Mouse (Mus musculus): ENCODE data around the gene E2f8. TPM values are rescaled to one million over a fixed set of nuclear protein-coding genes. Genes with fewer than 3 reads are reported as not detected.
A peak's percentile ranks its signal among the peaks of the same experiment; 100 is the strongest.

The E2f8 gene
- polyA plus RNA-seq (2015; fragmentation: Nextera tagmentation; extraction: Ambion mirVana) = 12.8 and 13.0 TPM in 2 replicates

- ATAC-seq (peak; percentile 78), DNase-seq (peak; percentile 89)
- 0% methylated on average over 27 of the region's 41 CpGs for WGBS (ENCODE audit: insufficient replicate concordance)
- H3K9me3 ChIP-seq (ENCODE audit: low read length) = no peaks in the 10 kb centered on the region
- H3K4me3 ChIP-seq (ENCODE audit: low read depth, low read length) = peak within 1 kb of the TSS; percentile 97
- H3K4me2 ChIP-seq (ENCODE audit: low read depth, low read length) = peak within 1 kb of the TSS; percentile 98
- peak within 1 kb of the TSS; percentile 97 for H3K9ac ChIP-seq (replicated peaks)
- TF ChIP-seq CTCF (IDR thresholded peaks at IDR 0.05; ENCODE audit: low read depth) = no peak
- peaks cover 21% of the 10 kb centered on the region for H3K4me1 ChIP-seq (ENCODE audit: insufficient read depth)
- peak within 1 kb of the TSS; percentile 93 for H3K27ac ChIP-seq (ENCODE audit: low read depth)
- no peaks in the 10 kb centered on the region; the same call in 1 of the 2 replicates for H3K27me3 ChIP-seq (ENCODE audit: insufficient read depth, low read length)
- peaks cover 22% of the 10 kb centered on the region for H3K36me3 ChIP-seq (replicated peaks; ENCODE audit: insufficient read depth, low read length)
Measured at GRCm38 (mm10) chr7:48881486-48881885, at the start of gene E2f8. TSS of gene E2f8 (minus strand) at chr7:48881596.

DNA sequence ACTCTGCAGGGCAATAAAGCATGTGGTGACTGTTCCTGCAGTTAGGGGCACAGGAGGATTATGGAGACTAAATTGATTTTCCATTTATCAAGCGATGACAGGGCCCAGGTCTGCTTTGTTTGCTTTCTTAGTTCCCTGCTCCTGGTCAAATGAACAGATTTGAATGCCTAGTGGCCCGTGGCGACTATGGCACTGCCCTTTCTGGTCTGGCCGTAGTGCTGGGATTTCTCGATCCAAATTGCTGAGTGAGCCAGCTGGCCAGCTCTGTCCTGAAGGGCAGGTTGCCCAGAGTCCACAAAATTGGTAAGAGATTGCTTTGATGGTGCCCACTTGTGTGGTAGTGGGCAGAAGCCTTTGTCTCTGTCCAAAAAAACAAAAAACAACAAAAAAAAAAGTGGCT lies 49.0 kb upstream of the E2f8 start:
- Histone ChIP-seq H3K27me3 (ENCODE audit: insufficient read depth, low read length) (no peaks in the 10 kb centered on the region), H3K27ac (ENCODE audit: low read depth) (no peak overlapping the region), H3K4me3 (ENCODE audit: low read depth, low read length) (no peak overlapping the region), H3K36me3 (replicated peaks; ENCODE audit: insufficient read depth, low read length) (no peaks in the 10 kb centered on the region), H3K9me3 (ENCODE audit: low read length) (no peaks in the 10 kb centered on the region), H3K4me2 (ENCODE audit: low read depth, low read length) (no peak overlapping the region), H3K4me1 (ENCODE audit: insufficient read depth) (no peaks in the 10 kb centered on the region), H3K9ac (replicated peaks) (no peak overlapping the region)
- 67% methylated on average over 5 of the region's 5 CpGs for WGBS (ENCODE audit: insufficient replicate concordance)
- ATAC-seq (no peak), DNase-seq (no peak)
- no peak for TF ChIP-seq CTCF (IDR thresholded peaks at IDR 0.05; ENCODE audit: low read depth)
- no peak for TF ChIP-seq EP300 (IDR thresholded peaks at IDR 0.05; ENCODE audit: low read depth)

DNA sequence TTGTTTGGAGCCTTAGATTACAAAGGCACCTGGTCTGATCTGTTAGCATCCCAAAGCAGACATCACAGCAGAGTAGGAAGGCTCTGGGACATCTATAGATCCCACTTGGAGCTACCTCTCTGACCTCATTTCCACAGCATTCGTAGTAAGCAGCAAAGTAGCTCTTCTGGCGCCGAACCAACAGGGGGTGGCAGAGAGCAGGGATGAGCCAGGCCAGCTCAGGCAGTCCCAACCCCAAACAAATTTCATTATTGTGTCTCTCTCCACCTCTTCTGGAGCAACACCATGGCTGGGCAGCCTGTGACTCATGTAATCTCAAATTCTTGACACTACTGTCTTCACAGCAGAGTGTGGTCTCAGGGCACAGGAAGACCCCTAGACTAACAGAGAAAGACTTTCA lies 47.0 kb upstream of the E2f8 start:
- Histone ChIP-seq H3K4me2 (ENCODE audit: low read depth, low read length) (no peak overlapping the region), H3K9me3 (ENCODE audit: low read length) (no peaks in the 10 kb centered on the region), H3K9ac (replicated peaks) (no peak overlapping the region), H3K27me3 (ENCODE audit: insufficient read depth, low read length) (no peaks in the 10 kb centered on the region), H3K36me3 (replicated peaks; ENCODE audit: insufficient read depth, low read length) (no peaks in the 10 kb centered on the region), H3K27ac (ENCODE audit: low read depth) (no peak overlapping the region), H3K4me1 (ENCODE audit: insufficient read depth) (peaks cover 6% of the 10 kb centered on the region; the same call in 1 of the 2 replicates), H3K4me3 (ENCODE audit: low read depth, low read length) (no peak overlapping the region)
- 5% methylated on average over 3 of the region's 3 CpGs for WGBS (ENCODE audit: insufficient replicate concordance)
- TF ChIP-seq CTCF (IDR thresholded peaks at IDR 0.05; ENCODE audit: low read depth) (peak; percentile 87), EP300 (IDR thresholded peaks at IDR 0.05; ENCODE audit: low read depth) (no peak)
- DNase-seq (peak; percentile 75), ATAC-seq (peak; percentile 56)

- Histone ChIP-seq H3K27ac (ENCODE audit: low read depth) (no peak overlapping the region), H3K4me3 (ENCODE audit: low read depth, low read length) (no peak overlapping the region), H3K4me1 (ENCODE audit: insufficient read depth) (peaks cover 6% of the 10 kb centered on the region; the same call in 1 of the 2 replicates), H3K27me3 (ENCODE audit: insufficient read depth, low read length) (no peaks in the 10 kb centered on the region), H3K9me3 (ENCODE audit: low read length) (no peaks in the 10 kb centered on the region), H3K36me3 (replicated peaks; ENCODE audit: insufficient read depth, low read length) (no peaks in the 10 kb centered on the region), H3K4me2 (ENCODE audit: low read depth, low read length) (no peak overlapping the region), H3K9ac (replicated peaks) (no peak overlapping the region)
- DNase-seq (no peak), ATAC-seq (peak; percentile 64)
- no peak for TF ChIP-seq CTCF (IDR thresholded peaks at IDR 0.05; ENCODE audit: low read depth)
- peak; percentile 57 for TF ChIP-seq EP300 (IDR thresholded peaks at IDR 0.05; ENCODE audit: low read depth)
- 65% methylated on average over 3 of the region's 3 CpGs for WGBS (ENCODE audit: insufficient replicate concordance)
Measured at GRCm38 (mm10) chr7:48925214-48925613, 43.8 kb upstream of the E2f8 start.

DNA sequence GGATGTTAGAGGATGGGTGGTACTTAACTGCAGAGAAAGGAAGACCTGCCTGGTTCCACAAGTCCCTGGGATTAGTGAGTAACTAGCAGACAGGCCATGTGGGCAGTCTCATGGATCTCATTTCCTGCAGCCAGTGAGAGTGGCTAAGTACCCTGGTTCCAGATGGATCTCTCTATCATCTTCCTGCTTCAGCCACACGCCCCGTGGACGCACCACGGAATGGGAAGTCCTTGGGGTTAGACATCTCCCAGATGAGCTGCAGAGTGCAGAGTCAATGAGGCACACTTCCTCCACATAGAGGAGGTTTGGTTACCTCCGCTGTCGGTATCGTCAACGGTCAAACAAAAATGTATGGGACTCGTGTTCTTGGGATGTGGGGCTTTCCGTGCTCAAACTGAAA lies 42.2 kb upstream of the E2f8 start:
- Histone ChIP-seq H3K9ac (replicated peaks) (no peak overlapping the region), H3K4me2 (ENCODE audit: low read depth, low read length) (peak overlapping the region; percentile 11; the same call in 1 of the 2 replicates), H3K36me3 (replicated peaks; ENCODE audit: insufficient read depth, low read length) (no peaks in the 10 kb centered on the region), H3K27me3 (ENCODE audit: insufficient read depth, low read length) (no peaks in the 10 kb centered on the region), H3K4me3 (ENCODE audit: low read depth, low read length) (no peak overlapping the region), H3K27ac (ENCODE audit: low read depth) (no peak overlapping the region), H3K9me3 (ENCODE audit: low read length) (no peaks in the 10 kb centered on the region), H3K4me1 (ENCODE audit: insufficient read depth) (peaks cover 6% of the 10 kb centered on the region; the same call in 1 of the 2 replicates)
- TF ChIP-seq EP300 (IDR thresholded peaks at IDR 0.05; ENCODE audit: low read depth) = no peak
- ATAC-seq = no peak
- no peak for DNase-seq
- WGBS (ENCODE audit: insufficient replicate concordance) = 28% methylated on average over 10 of the region's 10 CpGs

GRCm38 (mm10) chr7:48918389-48918788 lies 37.0 kb upstream of the E2f8 start:
- Histone ChIP-seq H3K36me3 (replicated peaks; ENCODE audit: insufficient read depth, low read length) (no peaks in the 10 kb centered on the region), H3K4me2 (ENCODE audit: low read depth, low read length) (no peak overlapping the region), H3K9me3 (ENCODE audit: low read length) (no peaks in the 10 kb centered on the region), H3K27ac (ENCODE audit: low read depth) (no peak overlapping the region), H3K4me3 (ENCODE audit: low read depth, low read length) (no peak overlapping the region), H3K4me1 (ENCODE audit: insufficient read depth) (no peaks in the 10 kb centered on the region), H3K9ac (replicated peaks) (no peak overlapping the region), H3K27me3 (ENCODE audit: insufficient read depth, low read length) (no peaks in the 10 kb centered on the region)
- DNase-seq = no peak
- no peak for ATAC-seq
- no peak for TF ChIP-seq EP300 (IDR thresholded peaks at IDR 0.05; ENCODE audit: low read depth)
- TF ChIP-seq CTCF (IDR thresholded peaks at IDR 0.05; ENCODE audit: low read depth) = no peak
- 66% methylated on average over 11 of the region's 11 CpGs for WGBS (ENCODE audit: insufficient replicate concordance)

DNA sequence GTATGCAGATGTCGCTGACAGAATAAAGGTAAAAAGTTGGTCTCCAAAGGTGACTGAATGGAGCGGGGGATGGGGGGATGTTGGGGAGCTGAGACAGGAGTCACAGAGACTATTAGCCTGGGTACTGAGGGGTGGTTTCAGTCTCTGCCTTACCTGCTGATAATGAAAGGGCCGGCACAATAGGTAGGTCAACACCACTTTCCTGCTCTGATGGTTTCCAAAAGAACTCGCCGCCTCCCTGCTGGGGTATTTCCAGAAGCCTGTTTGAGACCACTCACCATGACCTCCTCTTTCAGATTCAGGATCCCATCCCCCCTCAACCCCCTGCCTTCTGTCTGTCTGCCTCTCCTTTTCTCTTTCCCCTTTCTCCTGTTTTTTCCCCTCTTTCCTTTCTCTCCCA lies 36.6 kb upstream of the E2f8 start:
- Histone ChIP-seq H3K9ac (replicated peaks) (no peak overlapping the region), H3K27ac (ENCODE audit: low read depth) (no peak overlapping the region), H3K36me3 (replicated peaks; ENCODE audit: insufficient read depth, low read length) (no peaks in the 10 kb centered on the region), H3K27me3 (ENCODE audit: insufficient read depth, low read length) (no peaks in the 10 kb centered on the region), H3K9me3 (ENCODE audit: low read length) (no peaks in the 10 kb centered on the region), H3K4me3 (ENCODE audit: low read depth, low read length) (no peak overlapping the region), H3K4me1 (ENCODE audit: insufficient read depth) (no peaks in the 10 kb centered on the region), H3K4me2 (ENCODE audit: low read depth, low read length) (no peak overlapping the region)
- DNase-seq (no peak), ATAC-seq (no peak)
- TF ChIP-seq CTCF (IDR thresholded peaks at IDR 0.05; ENCODE audit: low read depth) (no peak), EP300 (IDR thresholded peaks at IDR 0.05; ENCODE audit: low read depth) (no peak)
- WGBS (ENCODE audit: insufficient replicate concordance) = 69% methylated on average over 5 of the region's 5 CpGs
